Mouse (Mus musculus) forebrain, embryonic 13.5 days (tissue): ENCODE measurements around the gene Hoga1. TPM values are rescaled to one million over a fixed set of nuclear protein-coding genes. Genes with fewer than 3 reads are reported as not detected.

ENCODE experiments used
- ATAC-seq: fragments of 200-750 bp; cut with Nextera tagmentation; 2 replicates; pipeline ENCODE4 v1.8.0; 2017
- H3K27ac ChIP-seq: fragments of 300-500 bp; sonication (generic); 2 replicates; pipeline ENCODE4 v1.5.1; 2015; ENCODE audit warnings: inconsistent platforms, mild to moderate bottlenecking, moderate library complexity
- H3K27me3 ChIP-seq: fragments of 300-500 bp; sonication (generic); 2 replicates; pipeline ENCODE4 v1.6.1; 2015; ENCODE audit warnings: mild to moderate bottlenecking, inconsistent platforms
- H3K36me3 ChIP-seq: fragments of 300-500 bp; sonication (generic); 2 replicates; pipeline ENCODE4 v1.6.1; 2015; ENCODE audit warnings: mild to moderate bottlenecking, inconsistent platforms; ENCODE audit not compliant: poor library complexity, severe bottlenecking
- H3K4me1 ChIP-seq: fragments of 300-500 bp; sonication (generic); 2 replicates; pipeline ENCODE4 v1.6.1; 2015; ENCODE audit warnings: inconsistent platforms
- H3K4me2 ChIP-seq: fragments of 300-500 bp; sonication (generic); 2 replicates; pipeline ENCODE4 v1.6.1; 2015; ENCODE audit warnings: inconsistent platforms, mild to moderate bottlenecking, moderate library complexity
- H3K4me3 ChIP-seq: fragments of 300-500 bp; sonication (generic); 2 replicates; pipeline ENCODE4 v1.5.1; 2015; ENCODE audit warnings: mild to moderate bottlenecking, inconsistent platforms
- H3K9ac ChIP-seq: fragments of 300-500 bp; sonication (generic); 2 replicates; pipeline ENCODE4 v1.6.1; 2015; ENCODE audit warnings: mild to moderate bottlenecking, inconsistent platforms
- H3K9me3 ChIP-seq: fragments of 300-500 bp; sonication (generic); replicated peaks from 2 replicates; pipeline ENCODE4 v1.6.1; 2016; ENCODE audit warnings: inconsistent platforms
- WGBS: fragments of 180-500 bp; shearing (Covaris S2); methylation state at CpG from one replicate; pipeline ENCODE4 v1.1.7; 2015; 5-methylcytosine and 5-hydroxymethylcytosine counted together
- polyA plus RNA-seq: library from polyadenylated mRNA; unstranded; fragments of >200 nt; fragmentation: Nextera tagmentation; extraction: Ambion mirVana; gene quantifications from 2 replicates; pipeline ENCODE4 v1.2.1, GENCODE M21; 2015

The Hoga1 gene
- polyA plus RNA-seq, 1 experiment from 2014 or later: 0.79 TPM

DNA sequence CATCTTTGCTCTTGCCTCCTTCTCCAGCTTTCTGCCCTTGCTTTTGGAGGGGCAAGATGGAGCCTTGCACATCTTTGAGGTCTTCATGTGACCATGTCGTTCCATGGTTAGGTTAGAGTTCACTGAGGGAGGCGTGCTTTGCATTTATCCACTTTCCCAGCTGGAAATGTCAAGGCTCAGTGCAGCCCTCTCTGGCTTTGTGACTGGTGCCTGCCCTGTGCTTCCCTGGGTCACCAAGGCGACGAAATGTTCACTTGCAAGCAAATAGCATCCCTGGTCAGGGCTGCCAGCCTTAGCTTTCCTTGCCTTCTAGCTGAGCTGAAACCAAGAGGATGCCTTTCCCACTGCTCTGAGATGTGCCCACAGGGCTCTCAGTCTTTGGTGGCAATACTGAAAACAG lies 35.0 kb upstream of the Hoga1 start:
- Histone ChIP-seq H3K4me1 (no peaks in the 10 kb centered on the region), H3K4me2 (no peak overlapping the region), H3K27ac (no peak overlapping the region), H3K36me3 (no peaks in the 10 kb centered on the region), H3K4me3 (no peak overlapping the region), H3K9ac (no peak overlapping the region), H3K27me3 (no peaks in the 10 kb centered on the region), H3K9me3 (no peaks in the 10 kb centered on the region)
- 72% methylated on average over 4 of the region's 4 CpGs for WGBS
- ATAC-seq: no peak

DNA sequence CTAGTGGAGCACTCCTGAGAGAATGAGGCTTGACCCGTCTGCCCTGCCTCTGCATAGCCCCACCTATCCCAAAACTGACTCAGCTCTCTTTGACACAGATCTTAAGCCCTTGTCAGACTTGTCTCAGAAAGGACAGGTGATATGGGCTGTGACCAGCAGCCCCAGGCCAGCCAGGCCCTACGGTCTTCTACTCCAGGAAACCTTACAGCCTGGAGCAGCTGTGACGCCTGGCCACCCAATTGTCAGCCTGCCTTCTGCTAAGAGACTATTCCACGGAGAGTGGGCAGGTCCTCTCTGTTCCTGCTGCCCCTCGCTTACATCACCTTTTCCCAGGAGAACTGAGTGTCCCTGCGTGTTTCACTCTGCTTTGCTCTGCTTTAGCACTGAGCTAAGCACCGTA lies 34.3 kb upstream of the Hoga1 start:
- no peaks in the 10 kb centered on the region for H3K36me3 ChIP-seq
- no peak overlapping the region for H3K9ac ChIP-seq
- no peaks in the 10 kb centered on the region for H3K27me3 ChIP-seq
- no peaks in the 10 kb centered on the region for H3K9me3 ChIP-seq
- H3K4me1 ChIP-seq: no peaks in the 10 kb centered on the region
- ATAC-seq: no peak
- H3K4me3 ChIP-seq: no peak overlapping the region
- H3K27ac ChIP-seq: no peak overlapping the region
- H3K4me2 ChIP-seq: no peak overlapping the region
- 81% methylated on average over 7 of the region's 7 CpGs for WGBS

DNA sequence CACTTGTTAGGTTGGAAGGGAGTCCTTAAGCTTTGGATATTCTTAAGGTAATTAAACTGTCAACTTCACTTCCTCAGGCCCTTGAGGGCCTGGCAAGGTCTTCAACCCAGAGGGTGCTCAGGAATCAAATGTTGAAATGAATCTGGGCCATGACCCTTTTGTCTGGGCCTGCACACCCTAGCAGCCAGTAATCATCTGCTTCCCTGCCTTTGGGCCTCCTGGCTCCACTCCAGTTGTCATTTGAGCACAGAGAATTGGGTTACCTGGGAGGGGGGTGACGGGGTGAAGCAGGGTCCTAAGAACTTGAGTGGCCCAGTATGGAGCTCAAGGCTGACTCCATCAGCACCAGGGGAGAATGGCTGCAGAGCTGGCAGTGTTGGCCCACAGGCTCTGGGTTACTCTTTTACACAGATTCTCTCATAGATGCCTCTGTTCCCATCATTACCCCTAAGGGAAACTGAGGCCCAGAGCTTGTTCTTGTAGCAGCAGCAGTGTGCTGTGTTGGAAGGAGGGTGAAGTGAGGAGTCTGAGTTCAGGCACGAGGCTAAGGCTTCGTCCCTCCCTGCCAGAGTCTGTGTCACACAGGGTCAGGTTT lies 31.1 kb upstream of the Hoga1 start:
- no peaks in the 10 kb centered on the region for H3K4me1 ChIP-seq
- no peaks in the 10 kb centered on the region for H3K9me3 ChIP-seq
- no peak overlapping the region for H3K4me3 ChIP-seq
- no peak overlapping the region for H3K4me2 ChIP-seq
- ATAC-seq: no peak
- H3K27me3 ChIP-seq: no peaks in the 10 kb centered on the region
- no peaks in the 10 kb centered on the region for H3K36me3 ChIP-seq
- no peak overlapping the region for H3K27ac ChIP-seq
- H3K9ac ChIP-seq: no peak overlapping the region
- WGBS: 84% methylated on average over 3 of the region's 3 CpGs

DNA sequence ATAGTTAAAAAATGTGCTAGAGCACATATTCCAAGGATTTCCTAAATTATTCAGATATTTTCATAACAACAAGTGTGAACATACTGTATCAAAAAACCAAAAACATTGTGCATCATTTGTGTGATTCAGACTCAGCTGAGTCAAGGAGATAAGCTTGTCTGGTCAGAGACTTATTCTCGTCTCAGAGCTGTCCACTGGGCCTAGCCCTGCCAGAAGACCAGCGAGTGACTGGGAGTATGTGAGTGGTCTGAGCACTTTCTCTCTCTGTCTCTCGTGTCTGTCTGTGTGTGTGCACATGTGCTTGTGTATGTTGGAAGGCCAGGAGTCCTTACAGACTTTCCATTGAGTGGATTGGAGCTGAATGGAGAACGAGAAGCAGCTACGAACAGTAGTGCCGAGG lies 30.4 kb upstream of the Hoga1 start:
- Histone ChIP-seq H3K4me3 (no peak overlapping the region), H3K4me2 (no peak overlapping the region), H3K9me3 (no peaks in the 10 kb centered on the region), H3K27me3 (no peaks in the 10 kb centered on the region), H3K27ac (no peak overlapping the region), H3K9ac (no peak overlapping the region), H3K36me3 (no peaks in the 10 kb centered on the region), H3K4me1 (no peaks in the 10 kb centered on the region)
- 81% methylated on average over 6 of the region's 6 CpGs for WGBS
- no peak for ATAC-seq

DNA sequence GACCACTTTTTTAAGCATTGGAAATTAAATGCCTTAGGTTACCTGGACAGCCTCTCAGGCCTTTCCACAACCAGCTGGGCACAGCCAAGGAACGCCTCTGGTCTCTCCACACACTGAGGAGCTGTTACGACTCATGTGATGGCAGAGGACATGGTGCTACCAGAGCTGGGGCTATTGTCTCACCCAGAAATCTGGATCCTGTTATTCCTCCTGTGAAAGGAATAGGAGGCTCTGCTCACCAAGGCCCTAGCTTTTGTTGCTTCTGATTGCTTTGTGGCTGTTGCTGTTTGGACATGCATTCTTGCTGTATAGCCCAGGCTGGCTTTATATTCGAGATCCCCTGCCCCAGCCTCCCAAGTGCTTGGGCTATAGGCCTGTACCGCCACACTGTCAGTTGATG lies 29.2 kb upstream of the Hoga1 start:
- H3K9me3 ChIP-seq: no peaks in the 10 kb centered on the region
- ATAC-seq: no peak
- no peak overlapping the region for H3K9ac ChIP-seq
- no peak overlapping the region for H3K27ac ChIP-seq
- no peak overlapping the region for H3K4me2 ChIP-seq
- no peaks in the 10 kb centered on the region for H3K36me3 ChIP-seq
- H3K4me3 ChIP-seq: no peak overlapping the region
- H3K27me3 ChIP-seq: no peaks in the 10 kb centered on the region
- H3K4me1 ChIP-seq: no peaks in the 10 kb centered on the region
- 66% methylated on average over 4 of the region's 4 CpGs for WGBS

DNA sequence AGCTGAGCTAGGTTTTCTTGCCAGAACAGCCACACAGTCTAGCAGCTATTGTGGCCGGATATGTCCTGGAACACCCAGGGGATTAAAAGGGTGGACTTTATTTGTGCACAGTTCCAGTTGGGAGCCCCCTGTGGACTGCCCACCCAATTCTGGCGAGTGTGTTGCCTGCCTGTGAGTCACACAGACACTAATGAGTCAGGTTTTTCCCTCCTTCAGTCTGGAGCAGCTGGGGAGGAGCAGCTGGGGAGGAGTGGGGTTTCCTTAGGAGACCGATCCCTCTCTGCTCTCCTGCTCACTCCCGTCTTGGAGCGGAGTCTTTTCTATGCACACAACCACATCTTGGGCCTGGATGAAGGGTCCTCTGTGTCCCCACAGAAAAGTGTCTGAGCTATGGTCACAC lies 28.6 kb upstream of the Hoga1 start:
- Histone ChIP-seq H3K27me3 (no peaks in the 10 kb centered on the region), H3K4me3 (no peak overlapping the region), H3K36me3 (no peaks in the 10 kb centered on the region), H3K9ac (no peak overlapping the region), H3K27ac (no peak overlapping the region; the same call in 1 of the 2 replicates), H3K4me1 (no peaks in the 10 kb centered on the region), H3K9me3 (no peaks in the 10 kb centered on the region), H3K4me2 (no peak overlapping the region)
- 48% methylated on average over 5 of the region's 5 CpGs for WGBS
- ATAC-seq: no peak

DNA sequence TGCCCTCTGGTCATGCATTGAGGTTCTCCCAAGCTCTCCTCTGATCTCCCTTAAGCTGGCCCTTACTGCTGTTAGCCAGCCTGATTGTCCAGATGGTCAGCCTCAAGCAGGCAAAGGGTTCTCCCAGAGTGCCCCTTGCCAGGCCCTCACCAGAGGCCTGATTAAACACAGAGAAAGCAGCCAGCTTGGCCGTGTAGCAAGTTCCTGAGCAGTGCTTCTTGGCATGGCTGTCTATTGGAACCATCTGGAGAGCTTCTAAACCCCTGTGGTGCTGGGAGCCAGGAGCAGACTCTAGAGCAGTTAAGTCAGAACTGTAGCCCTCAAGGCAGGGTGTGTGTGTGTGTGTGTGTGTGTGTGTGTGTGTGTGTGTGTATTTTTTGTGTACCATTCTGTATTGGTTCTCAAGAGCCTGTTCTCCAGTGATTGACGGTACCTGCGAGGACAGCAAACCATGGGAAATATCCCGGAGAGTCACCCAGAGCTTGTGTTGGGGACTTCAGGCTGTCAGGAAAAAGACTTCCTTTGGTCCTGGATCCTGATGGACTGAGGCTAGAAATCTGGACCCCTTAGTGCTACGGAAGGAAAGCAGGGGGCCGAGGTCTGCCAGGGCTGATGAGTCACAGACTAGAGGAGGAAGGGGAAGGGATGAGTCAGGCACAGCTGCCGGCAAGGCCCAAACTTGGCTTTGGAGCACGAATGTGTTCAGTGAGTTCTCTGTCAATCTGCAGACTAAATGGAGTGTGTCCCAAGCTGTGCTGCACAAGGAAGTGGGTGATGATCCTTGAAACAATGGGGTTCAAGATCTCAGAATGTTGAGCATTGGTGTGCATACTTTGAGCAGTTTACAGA lies 27.8 kb upstream of the Hoga1 start:
- Histone ChIP-seq H3K4me1 (no peaks in the 10 kb centered on the region), H3K36me3 (no peaks in the 10 kb centered on the region), H3K9ac (no peak overlapping the region), H3K4me2 (no peak overlapping the region), H3K27ac (no peak overlapping the region), H3K9me3 (no peaks in the 10 kb centered on the region), H3K4me3 (no peak overlapping the region), H3K27me3 (no peaks in the 10 kb centered on the region)
- ATAC-seq: no peak
- WGBS: 86% methylated on average over 8 of the region's 8 CpGs

DNA sequence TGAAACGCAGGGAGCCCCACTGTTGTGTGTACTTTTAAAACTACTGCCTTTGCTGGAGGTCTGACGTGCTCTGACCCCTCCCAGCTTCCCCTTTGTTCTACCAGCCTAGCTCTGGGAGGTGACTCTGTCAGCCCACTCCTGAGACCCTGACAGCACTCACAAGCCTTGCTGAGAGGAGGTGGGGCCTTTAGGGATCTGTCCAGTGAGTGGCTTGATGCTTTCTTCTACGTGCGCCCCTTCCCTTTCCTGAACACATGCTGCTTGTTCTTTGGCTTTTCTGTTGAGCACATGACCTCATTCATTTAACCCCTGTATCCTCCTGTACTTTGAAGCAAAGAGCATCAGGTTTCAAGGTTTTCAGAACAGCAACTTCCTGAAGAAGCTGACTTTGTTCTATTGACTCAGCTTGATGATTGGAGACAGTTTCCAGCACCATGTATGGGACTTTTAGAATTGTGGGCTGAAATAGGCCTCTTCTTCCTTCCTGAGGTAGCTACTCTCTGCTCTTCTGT lies 26.3 kb upstream of the Hoga1 start:
- Histone ChIP-seq H3K4me2 (no peak overlapping the region), H3K9me3 (no peaks in the 10 kb centered on the region), H3K4me3 (no peak overlapping the region), H3K36me3 (no peaks in the 10 kb centered on the region), H3K4me1 (no peaks in the 10 kb centered on the region), H3K9ac (no peak overlapping the region), H3K27me3 (no peaks in the 10 kb centered on the region), H3K27ac (no peak overlapping the region)
- 46% methylated on average over 4 of the region's 4 CpGs for WGBS
- ATAC-seq: no peak

DNA sequence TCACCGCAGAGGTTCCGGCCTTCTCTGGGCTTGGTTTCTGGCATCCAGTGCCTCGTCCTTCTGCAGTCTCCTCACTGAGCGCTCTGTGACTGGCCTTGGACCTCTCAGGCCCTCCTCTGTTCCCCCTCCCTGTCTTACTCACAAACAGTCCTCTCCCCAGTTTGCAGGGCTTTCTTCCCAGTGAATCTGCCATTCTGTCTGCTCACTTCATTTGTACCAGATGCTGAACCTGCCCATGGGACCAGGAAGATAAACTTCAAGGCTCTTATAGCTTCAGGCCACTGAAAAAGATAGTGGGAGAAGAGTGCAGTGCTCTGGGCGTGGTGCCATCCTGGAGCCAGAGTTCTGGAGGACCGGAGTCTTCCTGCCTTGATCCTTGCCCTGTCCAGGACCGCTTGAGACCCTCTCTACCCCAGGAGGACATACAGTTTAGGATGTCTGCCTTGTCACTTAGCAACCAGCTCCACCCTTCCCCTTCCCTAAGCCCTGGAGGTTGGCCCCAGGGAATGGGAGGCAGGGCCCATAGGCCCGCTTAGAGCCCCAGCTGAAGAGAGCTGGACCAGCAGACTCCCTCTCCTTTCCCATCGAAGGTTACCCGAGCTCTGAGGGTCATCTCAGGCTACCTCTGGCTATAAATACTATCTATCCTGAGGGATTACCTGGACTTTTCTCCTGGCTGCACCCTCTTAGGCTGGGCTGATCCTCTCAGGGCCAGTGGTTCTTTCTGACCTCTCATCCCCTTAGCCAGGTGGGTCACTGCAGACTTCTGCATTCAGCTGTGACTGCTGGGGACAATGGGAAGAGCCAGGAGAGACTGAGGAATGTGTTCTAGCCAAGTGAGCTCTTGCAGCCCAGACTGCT lies 23.5 kb upstream of the Hoga1 start:
- Histone ChIP-seq H3K4me3 (no peak overlapping the region), H3K36me3 (no peaks in the 10 kb centered on the region), H3K9me3 (no peaks in the 10 kb centered on the region), H3K27me3 (no peaks in the 10 kb centered on the region), H3K4me2 (no peak overlapping the region), H3K4me1 (no peaks in the 10 kb centered on the region), H3K9ac (no peak overlapping the region), H3K27ac (no peak overlapping the region)
- WGBS: 73% methylated on average over 10 of the region's 10 CpGs
- no peak for ATAC-seq

DNA sequence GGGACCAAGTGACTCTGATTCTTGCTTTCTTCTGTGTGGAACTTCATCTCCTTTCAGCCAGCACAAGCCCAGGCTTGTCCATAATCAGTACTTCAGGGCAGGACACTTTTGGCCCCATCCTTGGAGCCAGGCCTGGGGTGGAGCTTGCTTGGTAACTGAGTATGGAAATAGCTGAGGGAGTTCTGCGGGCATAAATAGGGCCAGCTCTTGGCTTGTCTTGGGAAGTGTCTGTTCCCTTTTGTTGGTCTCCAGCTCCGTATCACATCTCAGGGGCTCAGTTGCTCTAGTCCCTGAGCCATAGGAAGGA lies 22.9 kb upstream of the Hoga1 start:
- Histone ChIP-seq H3K9me3 (no peaks in the 10 kb centered on the region), H3K4me2 (no peak overlapping the region), H3K27me3 (no peaks in the 10 kb centered on the region), H3K9ac (no peak overlapping the region), H3K4me1 (no peaks in the 10 kb centered on the region), H3K4me3 (no peak overlapping the region), H3K36me3 (no peaks in the 10 kb centered on the region), H3K27ac (no peak overlapping the region)
- ATAC-seq: no peak
- 84% methylated on average over 2 of the region's 2 CpGs for WGBS

DNA sequence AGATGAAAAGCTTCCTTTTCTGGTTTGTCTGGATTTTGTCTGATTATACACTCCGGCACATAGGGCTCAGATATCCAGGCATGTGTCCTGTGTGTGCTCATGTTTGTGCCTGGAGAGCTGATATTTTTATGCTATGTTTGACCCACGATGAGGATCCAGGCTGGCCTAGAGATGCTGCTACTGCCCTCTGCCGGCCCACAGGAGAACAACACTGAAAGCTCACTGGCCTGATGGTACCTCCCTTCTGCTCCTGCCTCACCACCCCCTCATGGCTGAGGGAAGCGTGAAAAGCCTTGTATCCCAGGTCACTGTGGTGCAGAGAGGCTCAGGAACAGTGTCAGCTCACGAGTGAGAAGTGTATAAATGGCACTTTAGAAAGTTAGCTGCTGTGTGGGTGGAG lies 19.3 kb upstream of the Hoga1 start:
- Histone ChIP-seq H3K4me1 (no peaks in the 10 kb centered on the region), H3K9me3 (no peaks in the 10 kb centered on the region), H3K27ac (no peak overlapping the region), H3K36me3 (no peaks in the 10 kb centered on the region), H3K4me2 (no peak overlapping the region), H3K4me3 (no peak overlapping the region), H3K9ac (no peak overlapping the region), H3K27me3 (no peaks in the 10 kb centered on the region)
- 8% methylated on average over 5 of the region's 5 CpGs for WGBS
- peak; percentile 71 for ATAC-seq

DNA sequence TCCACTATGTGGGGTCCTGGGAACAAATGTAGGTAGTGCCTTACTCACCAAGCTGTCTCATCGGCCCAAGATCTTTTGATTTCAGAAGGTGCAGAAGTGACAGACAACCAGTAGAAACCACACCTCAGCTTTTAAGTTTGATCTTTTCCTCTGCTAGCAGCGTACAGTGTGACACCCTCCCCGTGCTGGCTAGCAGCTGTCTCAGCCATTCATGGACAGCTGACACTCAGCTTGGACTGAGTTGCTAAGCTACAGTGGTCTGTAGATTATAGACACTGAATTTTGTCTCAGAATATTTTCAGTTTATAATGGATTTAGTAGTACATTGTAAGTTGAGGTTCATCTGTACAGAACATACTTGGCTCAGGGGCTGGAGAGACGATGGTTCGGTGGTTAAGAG lies 14.3 kb upstream of the Hoga1 start:
- ATAC-seq: no peak
- Histone ChIP-seq H3K9ac (no peak overlapping the region), H3K4me2 (no peak overlapping the region), H3K27ac (no peak overlapping the region), H3K4me3 (no peak overlapping the region), H3K36me3 (0 out of 2 replicates have a peak, but pooled peaks cover 4% of the 10 kb centered on the region), H3K27me3 (no peaks in the 10 kb centered on the region), H3K4me1 (peaks cover 6% of the 10 kb centered on the region; the same call in 1 of the 2 replicates), H3K9me3 (no peaks in the 10 kb centered on the region)
- 82% methylated on average over 5 of the region's 5 CpGs for WGBS
